Mouse (Mus musculus): ENCODE data around the gene Kalrn.

Gene Kalrn

DNA sequence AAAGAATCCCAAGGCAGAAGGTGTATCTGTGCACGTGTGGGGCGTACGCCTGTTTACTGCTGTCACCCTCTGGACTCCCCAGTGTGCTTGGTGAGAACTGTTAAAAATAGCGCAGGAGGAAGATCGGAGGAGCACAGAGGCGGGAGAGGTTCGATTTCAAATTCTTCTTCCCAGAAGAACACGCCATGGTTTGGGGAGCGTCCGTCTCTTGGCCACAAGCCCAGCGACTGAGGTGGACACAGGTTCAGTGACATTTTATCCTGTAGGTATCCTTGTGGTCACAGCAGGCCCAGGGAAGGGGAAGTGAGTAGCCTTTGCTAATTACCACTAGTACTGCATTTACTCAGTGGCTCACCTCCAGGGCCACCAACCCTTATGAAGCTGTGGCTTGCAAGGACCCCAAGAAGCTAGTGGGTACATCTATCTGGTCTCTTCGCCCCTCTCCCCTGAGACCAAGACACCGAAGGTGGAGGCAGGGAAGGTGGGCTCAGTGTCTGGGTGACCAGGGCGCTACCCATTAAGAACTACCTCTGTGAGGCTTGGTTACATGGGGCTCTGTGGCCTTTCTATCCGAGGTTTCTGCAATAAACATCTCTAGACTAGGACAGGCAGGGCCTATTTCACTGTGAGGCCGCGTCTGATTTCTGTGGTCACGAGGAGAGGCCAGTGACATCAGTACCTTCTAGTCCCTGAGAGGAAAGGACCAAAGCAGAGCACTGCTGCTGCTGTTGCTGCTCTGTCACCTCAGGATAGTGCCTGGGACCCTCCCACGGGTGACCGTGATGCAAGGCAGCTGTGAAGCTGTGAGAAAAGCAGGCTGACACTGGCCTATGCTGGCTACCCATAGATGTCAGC lies 561.1 kb downstream of the Kalrn start:
- DNase-seq, result no peak

DNA sequence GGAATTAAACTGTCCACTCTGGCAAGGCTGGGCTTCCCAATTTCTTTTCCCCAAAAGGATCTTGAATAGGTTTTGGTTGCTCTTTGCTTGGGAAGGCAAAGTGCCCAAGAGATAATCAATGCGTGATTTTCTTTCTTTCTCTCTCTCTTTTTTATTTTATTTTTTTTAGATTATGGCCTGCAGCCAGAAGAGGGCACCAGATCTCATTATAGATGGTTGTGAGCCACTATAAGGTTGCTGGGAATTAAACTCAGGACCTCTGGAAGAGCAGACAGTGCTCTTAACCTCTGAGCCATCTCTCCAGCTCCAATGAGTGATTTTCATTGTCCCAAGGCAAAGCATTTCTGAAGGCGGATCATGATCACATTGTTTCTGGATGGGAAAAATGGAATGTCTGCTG lies 563.8 kb downstream of the Kalrn start:
- no peak for DNase-seq

DNA sequence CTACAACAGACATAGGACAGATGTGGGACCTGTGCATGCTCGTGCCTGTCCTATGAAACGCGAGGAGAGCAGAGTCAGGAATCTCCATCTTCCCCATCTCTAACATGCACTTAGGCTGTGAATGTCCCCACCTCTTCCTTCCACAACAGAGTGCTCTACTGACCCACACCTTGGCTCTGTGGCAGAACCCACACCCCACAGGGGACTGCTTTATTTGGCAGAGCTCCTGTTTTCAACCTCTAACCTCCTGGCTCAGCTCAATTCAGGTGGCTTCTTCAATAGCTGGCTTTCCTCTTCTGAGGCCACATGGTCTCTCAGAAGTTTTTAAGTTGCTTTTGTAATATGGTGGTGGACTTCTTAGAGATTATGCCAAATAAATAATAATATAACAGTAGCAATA lies 567.3 kb downstream of the Kalrn start:
- DNase-seq, result no peak

DNA sequence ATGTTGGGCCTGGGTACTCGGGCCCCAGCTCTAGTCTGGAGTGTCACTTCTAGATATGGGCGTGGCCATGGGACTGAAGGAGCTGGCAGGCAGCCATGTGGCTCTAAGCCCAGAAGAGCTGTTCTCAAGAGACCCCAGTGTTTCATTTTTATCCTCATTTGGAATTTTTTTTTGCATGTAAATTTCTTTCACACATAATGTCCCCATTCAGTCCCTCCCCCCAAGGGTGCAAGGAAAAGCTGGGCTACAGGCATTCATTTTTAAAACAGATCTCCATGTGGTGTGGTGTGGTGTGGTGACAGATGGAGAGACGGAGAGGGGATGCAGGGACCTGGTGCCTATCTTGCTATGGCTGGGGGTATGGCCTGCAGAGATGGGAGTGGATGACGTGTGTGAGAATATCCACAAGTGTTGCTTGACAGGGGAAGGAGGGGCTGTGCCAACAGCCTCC lies 569.2 kb downstream of the Kalrn start:
- peak; percentile 59 for DNase-seq

DNA sequence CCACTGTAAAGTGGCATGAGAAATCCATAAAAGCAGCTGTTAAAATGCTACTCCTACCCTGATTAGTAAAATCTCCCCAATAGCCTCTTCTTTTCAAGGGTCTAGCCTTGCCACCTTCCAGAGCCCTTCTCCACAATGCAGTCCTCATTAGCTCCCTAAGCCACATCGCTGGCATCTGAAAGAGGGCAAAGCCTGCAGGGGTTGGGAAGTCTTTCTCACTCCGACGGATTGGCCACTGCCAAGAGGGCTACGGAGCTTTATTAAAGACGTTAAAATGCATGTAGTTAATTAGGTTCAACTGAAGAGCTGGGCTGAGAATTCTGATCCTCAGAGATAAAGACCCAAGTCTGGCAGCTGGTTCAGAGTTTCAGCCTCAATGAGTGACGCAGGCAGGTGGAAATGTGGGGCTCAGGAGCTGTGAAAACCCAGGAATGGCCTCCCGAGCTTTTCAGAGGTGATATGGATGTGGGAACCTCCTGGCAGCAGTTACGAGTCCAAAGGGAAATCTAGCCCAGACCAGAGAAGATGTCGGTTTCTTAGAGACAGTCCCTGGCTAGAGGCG lies 569.7 kb downstream of the Kalrn start:
- no peak for DNase-seq

DNA sequence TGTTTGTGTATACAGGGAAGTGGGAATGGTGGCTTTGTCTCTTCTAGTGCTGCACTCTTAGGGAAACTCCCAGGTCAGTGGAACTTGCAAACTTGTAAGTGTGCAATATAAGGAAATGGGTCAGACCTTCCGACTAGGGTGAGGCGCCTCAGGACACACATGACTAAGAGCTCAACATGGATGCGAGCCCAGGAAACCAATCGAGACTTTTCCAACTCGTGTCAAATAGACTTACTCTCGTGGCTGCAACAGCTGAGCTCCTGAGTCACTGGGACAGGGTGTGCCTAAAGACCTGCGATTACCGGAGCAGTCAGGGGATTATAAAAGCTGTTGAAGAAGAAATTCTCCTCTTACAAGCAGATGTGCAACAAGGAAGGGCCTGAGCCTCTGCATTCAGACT lies 572.6 kb downstream of the Kalrn start:
- peak; percentile 66 for DNase-seq

DNA sequence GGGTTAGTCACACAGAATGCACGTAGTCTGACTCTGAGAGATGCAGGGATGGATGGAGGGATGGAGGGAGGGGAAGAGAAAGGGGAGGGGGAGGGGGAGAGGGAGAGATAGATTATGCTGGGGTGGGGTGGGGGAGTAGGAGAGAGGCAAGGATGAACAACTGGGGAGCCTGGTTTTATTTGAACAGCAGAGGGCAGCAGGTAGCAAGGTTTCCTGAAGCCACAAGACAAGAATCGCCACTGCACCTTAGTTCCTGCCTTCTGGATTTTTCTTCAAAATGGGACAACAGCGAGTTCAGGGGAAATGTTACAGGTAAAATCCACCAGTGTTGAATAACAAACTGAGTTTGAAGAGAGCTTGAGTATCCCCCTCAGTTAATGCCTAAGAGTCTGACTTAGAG lies 573.9 kb downstream of the Kalrn start:
- DNase-seq, result peak; percentile 80

DNA sequence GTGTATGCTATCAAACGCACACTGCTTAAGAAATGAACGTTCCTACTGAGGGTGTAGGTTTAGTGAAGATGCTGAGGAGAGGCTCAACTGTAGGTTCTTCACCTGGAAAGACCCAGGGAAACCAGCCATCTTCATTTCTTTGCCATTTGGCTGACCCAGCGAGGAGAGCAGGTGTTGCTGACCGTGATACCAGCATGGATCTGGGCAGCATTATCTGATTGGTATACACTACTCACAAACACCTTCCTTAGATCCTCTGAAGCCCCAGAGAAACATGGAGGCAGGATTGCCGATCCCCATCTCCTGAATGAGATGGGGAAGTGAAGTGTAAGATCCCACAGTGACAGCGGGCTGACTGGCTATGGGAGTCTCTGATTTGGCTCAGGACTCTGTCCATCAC lies 575.3 kb downstream of the Kalrn start:
- no peak for DNase-seq

DNA sequence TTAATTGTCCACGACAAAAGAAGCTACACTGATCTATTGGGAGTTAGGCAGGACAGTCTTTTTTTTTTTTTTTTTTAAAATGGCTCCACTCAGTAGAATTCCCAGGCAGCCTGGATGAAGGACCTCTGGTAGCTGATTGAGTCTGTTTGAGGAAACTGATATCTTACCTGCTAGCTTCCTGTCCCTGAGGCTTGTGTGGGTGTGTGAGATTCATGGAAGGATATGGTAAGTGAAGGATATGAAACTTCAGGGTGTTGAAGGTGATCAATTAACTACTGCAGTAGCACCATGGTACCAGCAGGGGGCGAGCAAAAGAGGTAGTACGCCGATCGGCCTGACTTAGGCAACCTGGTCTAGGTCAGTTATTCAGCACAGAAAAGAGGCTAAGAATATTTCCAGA lies 577.3 kb downstream of the Kalrn start:
- peak; percentile 81 for DNase-seq

DNA sequence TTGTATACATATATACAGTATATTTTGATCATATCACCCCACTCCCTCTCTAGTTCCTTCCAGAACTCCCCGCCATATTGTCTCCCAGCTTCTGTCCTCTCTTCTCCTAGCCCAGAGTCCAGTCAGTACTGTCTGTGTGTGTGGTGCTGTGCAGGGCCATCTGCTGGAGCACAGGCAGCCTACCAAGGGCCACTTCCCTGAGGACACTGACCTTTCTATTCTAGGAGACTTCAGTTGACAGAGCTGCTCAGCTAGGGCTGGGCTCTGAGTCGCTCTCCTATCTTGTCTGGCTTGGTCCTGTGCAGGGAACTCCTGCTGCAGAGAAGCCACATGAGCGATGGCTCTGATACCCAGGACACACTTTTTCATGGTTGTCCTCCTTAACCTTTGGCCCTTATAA lies 577.8 kb downstream of the Kalrn start:
- no peak for DNase-seq

DNA sequence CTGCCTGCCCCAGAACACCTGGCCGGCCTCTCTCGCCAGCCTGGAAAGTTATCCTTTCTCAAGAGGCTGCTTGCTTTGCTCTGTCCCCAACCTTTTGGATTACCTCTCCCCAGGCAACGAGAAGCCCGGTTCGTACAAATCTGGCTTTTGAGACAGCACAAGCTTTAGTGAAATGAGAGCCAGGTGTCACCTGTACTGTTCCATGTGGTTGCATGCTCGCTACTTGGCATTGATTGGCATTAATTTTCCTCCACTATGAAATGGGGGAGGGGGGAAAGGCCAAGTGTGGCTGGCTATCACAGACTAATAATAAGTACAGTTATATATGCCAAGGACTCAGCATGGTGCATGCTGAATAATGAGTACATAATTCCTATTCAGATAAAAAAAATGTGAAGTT lies 579.0 kb downstream of the Kalrn start:
- DNase-seq, result no peak

DNA sequence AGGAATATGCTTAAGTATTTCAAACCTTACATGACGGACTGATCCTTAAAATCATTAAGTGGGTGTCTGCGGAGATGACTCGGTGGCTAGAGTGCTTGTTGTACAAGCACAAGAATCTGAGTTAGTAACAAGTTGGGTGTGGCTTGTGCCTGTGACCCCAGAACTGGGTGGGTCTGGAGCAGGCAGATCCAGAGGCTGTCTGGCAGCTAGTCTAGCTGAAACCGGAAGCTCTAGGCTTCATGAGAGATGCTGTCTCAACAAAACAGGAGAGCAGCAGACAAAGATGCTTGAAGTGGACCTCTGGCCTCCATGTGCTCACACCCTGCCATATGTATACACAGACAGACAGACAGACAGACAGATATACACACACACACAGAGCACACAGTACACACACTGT lies 582.6 kb downstream of the Kalrn start:
- no peak for DNase-seq

DNA sequence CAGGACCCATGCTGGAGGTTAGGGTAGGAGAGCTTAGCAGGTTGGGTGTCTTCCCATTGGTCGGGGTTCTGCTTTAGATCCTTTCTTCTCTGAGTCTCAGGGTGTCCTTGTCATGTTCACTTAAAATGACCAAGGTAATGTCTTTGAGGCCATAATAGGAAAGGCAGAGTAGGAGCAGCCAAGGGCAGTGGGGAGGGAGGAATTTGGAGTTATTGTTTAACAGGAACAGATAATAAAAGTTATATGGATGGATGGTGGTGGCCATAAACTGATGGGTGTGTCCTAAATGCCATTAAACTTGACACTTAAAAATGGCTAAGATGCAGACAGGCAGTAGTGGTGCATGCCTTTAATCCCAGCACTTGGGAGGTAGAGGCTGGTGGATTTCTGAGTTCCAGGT lies 584.2 kb downstream of the Kalrn start:
- no peak for DNase-seq

DNA sequence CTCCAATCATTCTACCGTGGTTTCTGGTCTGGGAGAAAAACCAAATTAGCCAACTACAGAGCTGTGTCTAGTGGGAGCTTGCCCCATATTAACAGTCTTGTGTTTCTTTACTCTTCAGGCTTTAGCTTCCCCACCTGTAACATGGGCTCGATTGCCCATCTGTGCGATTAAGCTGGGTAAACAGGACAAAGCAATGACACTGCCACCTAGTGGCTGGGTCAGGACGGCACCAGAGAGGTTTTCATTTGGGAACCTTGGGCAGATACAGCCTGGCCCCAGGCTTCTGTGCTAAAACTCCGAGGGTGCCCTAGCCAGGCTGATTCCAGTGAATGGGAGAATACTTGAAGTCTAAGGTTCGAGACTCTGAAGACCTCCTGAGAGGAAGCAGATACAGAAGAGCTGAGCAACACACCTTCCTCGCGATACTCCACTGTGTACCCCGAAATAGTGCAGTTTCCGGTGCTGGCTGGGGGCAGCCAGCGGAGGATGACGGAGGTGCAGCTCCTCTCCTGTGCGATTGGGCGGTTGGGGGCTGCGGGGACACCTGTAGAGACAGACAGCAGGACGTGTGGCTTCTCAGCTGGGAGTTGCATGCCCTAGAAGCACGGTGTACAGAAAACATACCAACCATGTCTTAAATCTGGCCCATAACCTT lies 584.8 kb downstream of the Kalrn start:
- peak; percentile 78 for DNase-seq

DNA sequence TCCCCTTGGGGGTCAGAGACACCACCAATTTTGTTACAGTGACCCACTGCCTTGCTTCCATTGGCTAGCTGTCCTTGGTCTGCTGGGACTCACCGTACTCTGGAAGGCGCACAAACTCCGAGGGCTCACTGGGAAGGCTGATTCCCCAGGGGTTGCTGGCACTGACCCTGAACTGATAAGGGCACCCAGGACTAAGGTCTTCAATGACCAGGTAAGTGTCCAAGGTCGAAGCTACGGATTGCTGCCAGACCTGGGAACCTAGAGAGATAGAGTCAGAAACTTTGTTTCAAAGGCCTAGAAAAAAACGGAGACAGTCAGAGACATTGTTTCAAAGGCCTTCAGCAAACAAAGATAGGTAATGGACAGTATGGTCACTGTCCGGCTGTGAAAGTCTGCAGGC lies 586.3 kb downstream of the Kalrn start:
- no peak for DNase-seq

DNA sequence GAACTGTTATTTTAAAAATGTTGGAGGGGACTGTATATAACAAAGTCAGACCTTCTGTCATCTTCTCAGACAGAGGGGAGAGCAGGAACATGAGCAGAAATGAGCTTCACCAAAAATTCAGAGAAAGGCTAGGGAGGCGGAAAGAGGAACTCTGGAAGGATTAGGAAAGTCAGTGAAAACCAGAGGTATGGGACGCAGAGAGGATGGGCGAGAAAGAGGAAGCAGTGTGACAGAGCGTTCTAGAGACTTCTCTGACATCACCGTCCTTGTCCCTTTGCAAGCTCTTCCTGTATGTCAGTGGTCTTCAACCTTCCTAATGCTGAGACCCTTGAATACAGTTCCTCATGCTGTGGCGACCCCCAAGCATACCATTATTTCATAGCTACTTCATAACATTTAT lies 588.0 kb downstream of the Kalrn start:
- no peak for DNase-seq

DNA sequence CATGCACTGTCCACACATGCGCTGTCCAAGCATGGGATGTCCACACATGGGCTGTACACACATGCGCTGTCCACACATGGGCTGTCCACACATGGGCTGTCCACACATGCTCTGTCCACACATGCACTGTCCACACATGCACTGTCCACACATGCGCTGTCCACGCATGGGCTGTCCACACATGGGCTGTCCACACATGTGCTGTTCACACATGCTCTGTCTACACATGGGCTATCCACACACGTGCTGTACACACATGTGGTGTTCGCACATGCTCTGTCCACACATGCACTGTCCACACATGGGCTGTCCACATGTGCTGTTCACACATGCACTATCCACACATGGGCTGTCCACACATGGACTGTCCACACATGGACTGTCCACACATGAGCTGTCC lies 589.6 kb downstream of the Kalrn start:
- DNase-seq, result no peak

DNA sequence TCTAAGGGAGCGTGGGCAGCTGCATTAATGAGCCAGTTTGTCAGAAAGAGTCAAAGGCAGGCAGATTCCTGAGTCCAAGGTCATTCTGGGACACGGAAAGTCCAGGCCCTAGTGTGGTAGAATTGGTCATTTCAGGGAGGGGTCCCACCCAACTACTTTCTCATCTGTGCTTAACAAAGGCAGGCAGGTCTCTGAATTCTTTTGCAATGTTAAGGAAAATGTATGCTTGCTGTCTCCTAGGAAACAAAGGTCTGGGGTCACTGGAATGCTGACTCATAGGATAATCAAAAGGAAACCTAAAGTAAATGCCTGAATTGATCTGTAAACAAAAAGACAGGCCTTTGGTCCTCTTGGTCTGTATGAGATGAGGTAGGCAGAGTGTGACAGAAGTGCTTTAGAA lies 593.5 kb downstream of the Kalrn start:
- no peak for DNase-seq

DNA sequence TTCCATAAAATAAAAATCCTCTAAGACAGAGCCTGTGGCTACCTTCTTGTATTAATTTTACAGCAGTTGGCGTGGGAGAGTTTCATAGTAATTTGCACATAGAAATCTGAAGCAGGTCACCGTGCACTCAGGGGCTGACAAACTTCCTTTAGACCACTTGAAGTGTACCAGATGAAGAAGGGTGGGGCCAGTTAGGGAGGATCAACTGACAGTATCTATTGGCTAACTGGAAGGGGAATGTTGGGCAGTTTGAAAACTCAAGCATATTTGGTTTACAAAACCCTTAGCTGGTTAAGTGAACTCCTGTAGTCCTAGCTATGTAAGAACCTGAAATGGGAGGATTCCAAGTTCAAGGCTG lies 606.1 kb downstream of the Kalrn start:
- DNase-seq, result peak; percentile 32

DNA sequence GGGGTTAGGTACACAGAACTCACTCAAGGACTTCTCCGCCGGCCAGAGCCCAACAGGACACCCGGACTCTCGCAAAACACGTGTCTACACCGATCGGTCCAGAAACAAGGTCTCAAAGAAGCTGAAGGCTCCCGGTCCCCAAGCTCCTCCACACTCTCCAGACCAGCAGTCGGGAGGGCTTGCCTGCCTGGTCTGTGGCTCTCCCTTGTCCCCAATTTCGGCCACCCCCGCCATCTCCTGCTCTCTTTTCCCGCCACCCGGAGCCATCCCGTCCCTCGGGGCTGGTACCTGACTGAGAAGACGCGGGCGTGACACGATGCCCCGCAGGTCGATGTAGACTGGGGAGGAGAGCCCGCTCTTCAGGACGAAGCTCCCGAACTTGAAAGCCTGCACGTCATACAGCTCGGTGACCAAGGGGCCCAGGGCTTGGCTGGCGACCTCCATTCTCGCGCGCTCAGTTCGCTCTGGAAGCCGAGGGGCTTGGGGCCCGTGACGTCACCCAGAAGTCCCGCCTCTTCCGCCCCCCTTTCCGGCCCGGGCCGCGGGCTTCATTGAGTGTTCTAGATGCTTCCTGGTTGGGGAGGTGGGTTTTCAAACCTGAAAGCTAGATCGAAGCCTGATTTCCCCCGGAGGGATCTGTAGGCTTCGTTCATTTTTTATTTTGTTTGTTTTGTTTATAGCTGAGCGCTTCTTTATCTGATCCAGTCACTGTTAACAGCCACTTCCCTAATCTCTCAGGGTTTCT lies 606.6 kb downstream of the Kalrn start, which contains the start of gene Umps:
TSS of gene Umps (minus strand) at position 501 of the 745 bp plus-strand sequence.
- DNase-seq, result peak; percentile 89

DNA sequence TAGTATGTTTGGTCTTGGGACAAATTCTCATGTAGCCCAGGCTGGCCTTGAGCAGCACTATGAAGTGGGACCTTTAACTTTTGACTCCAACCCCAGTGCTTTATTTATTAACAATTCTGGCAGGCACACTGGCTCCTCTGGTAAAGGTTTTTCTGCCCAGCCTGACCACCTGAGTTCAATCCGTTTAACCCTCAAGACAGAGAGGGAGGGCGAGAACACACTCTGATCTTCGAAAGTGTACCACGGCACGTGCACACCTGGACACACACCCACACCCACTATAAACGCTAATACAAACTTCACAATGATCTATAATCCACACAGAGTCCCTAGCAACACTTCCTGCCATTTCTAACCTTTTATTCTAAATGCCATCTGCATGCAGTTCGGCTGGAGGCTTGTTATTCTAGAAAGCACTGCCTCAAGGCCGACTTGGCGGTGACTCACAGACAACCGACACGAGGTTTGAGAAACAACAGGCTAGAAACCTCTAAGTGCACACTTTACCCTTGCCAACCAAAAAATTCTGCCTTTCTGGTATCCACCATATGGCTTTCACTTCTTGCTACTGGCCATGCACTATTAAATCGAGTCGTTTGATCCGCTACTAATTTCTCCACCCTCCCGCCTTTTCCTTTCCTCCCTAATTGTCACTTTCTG lies 607.3 kb downstream of the Kalrn start:
- DNase-seq, result no peak

DNA sequence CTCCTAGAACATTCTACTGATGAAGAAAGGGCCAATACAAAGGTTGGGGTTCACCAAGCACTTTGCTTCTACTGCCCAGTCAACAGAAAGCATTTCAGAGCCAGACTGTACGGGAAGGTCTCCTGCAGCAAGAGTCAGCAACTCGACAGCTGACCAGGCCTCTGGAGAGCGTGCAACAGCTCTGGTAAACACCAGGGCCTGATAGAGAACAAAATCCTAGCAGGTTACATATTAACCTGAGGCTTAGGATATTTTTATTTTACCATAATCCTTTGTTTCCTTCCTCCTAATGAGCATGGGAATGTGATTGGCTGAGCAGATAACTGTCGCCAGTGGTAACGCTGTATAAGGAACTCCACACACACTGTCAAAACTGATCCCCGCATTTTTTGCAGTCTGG lies 609.8 kb downstream of the Kalrn start:
- DNase-seq, result no peak

DNA sequence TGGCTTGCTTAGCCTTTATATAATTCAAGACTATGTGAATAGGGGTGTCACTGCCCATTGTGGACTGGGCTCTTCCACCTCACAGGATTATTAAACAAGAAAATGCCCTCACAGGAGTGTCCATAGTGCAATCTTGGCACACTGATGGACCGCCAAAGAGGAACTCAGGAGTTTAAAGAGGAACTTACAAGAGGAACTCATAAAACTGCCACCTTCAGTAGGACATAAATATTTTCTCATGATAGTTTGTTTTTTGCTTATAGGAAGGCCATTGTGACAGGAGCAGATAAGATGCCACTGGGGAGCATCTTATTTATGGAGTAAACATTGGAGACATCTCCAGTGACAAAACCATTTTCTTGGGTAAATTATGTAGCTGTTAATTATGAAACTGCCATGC lies 618.5 kb downstream of the Kalrn start:
- DNase-seq, result peak; percentile 32

Data from lung, postnatal 36 days (tissue).